Mouse (Mus musculus) heart, adult 2 months (tissue): ENCODE results near the gene Adgre4.

Experiments used
- CTCF ChIP-seq: fragments of 200-600 bp; IDR thresholded peaks from 2 replicates; pipeline ENCODE4 v1.8.1; 2022; ENCODE audit warnings: antibody characterized with exemption, mild to moderate bottlenecking, moderate library complexity
- EP300 ChIP-seq: fragments of 200-500 bp; IDR thresholded peaks from 2 replicates; pipeline ENCODE4 v1.6.1; 2011; ENCODE audit warnings: low read depth, low read length, control low read depth; ENCODE audit not compliant: insufficient read depth
- POLR2A ChIP-seq: fragments of 200-500 bp; IDR thresholded peaks from 2 replicates; pipeline ENCODE4 v1.6.1; 2011; ENCODE audit warnings: mild to moderate bottlenecking, low read depth, low read length, control low read depth; ENCODE audit not compliant: insufficient read depth

DNA sequence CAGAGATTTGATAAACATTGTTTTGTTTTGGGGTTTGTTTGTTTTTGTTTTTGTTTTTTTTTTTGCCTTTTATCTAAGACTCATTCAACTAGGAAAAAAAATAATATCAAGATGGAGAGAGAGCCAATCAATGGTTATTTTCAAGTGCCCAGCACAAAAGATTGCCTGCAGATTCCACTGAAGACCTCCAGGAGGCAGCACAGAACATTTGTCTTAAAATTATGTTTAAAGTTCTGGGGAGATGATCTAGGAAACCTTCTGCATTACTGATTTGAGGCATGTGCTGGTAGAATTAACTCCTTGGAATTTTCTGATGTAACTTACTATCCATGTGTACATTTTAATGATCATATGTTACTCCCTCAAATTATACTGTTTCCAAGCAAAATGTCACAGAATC lies 63.9 kb downstream of the Adgre4 start:
- TF ChIP-seq CTCF (peak; percentile 60), EP300 (no peak), POLR2A (no peak)
